ENCODE assay signal across 8 mouse cellular contexts in the genomic region with DNA sequence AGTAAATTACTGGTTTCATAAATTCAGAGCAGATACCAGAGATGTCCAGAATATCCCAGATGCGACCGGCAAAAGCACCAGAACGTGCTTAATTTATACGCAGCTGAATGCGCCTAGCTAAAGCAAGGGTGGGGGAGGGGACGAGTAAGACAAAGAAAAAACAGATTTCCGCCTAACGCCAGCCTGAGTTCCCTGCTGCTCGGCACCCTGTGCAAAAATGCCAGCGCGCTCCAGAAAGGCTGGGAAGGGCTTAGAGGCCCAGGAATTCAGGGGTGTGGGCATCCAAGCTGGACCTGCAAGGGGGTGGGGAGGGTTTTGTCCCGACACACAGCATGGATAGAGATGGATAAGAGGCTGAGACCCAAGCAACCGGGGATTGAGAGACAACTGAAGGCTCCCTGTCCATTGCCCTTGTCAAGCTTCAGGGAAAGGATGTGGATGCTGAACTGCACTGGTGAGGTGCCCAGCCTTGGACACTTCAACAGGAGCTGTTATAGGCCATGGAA.
A peak's percentile ranks its signal among the peaks of the same experiment; 100 is the strongest.
DNase-seq lines count a peak whose midpoint lies in the region; ATAC-seq lines count a peak whose summit lies in the region.

No protein-coding gene starts in this region.

- H3K27ac ChIP-seq in hindbrain, embryonic 16.5 days (ENCODE audit: low read depth, low read length) = peak overlapping the region; percentile 76
- peak overlapping the region; percentile 97 for H3K27ac ChIP-seq in midbrain, embryonic 13.5 days

- H3K4me3 ChIP-seq in hindbrain, embryonic 16.5 days (ENCODE audit: low read length) = peak overlapping the region; percentile 18
- 0 out of 2 replicates have a peak overlapping the region, but pooled peaks have one; percentile 6 for H3K4me3 ChIP-seq in midbrain, embryonic 13.5 days (replicated peaks)

- peak overlapping the region; percentile 52 for H3K4me2 ChIP-seq in hindbrain, embryonic 16.5 days (ENCODE audit: low read length)
- peak overlapping the region; percentile 44 for H3K4me2 ChIP-seq in midbrain, embryonic 13.5 days (replicated peaks)

- peak; percentile 29 to 39 for DNase-seq in cerebellum, postnatal 25 days
- DNase-seq in right cerebral cortex, postnatal 10 days (ENCODE audit: low spot score in 2 of 2) = peak; percentile 80 to 81
- DNase-seq in right cerebral cortex, postnatal 36 days (ENCODE audit: low spot score in 2 of 2) = no peak
- no peak for DNase-seq in urinary bladder, postnatal 25 days (ENCODE audit: low spot score)

- WGBS in hindbrain, embryonic 16.5 days = 2% methylated on average over 13 of the region's 13 CpGs
- WGBS in midbrain, embryonic 13.5 days = under 1% methylated on average over 13 of the region's 13 CpGs

- no peaks in the 10 kb centered on the region for H3K27me3 ChIP-seq in hindbrain, embryonic 16.5 days (replicated peaks; ENCODE audit: control insufficient read depth, insufficient read depth, low read length)
- H3K27me3 ChIP-seq in midbrain, embryonic 13.5 days = no peaks in the 10 kb centered on the region

- no peaks in the 10 kb centered on the region for H3K36me3 ChIP-seq in hindbrain, embryonic 16.5 days (ENCODE audit: control insufficient read depth, insufficient read depth, low read length)
- no peaks in the 10 kb centered on the region for H3K36me3 ChIP-seq in midbrain, embryonic 13.5 days

- peak overlapping the region; percentile 54 for H3K9ac ChIP-seq in hindbrain, embryonic 16.5 days (ENCODE audit: low read depth, low read length)
- H3K9ac ChIP-seq in midbrain, embryonic 13.5 days (replicated peaks) = peak overlapping the region; percentile 59

- no peak for ATAC-seq in cerebellum, adult (ENCODE audit: insufficient number of reproducible peaks, low FRiP score, low TSS enrichment)
- peak; percentile 72 for ATAC-seq in hindbrain, embryonic 16.5 days
- ATAC-seq in midbrain, embryonic 13.5 days = peak; percentile 78
- no peak for ATAC-seq in megakaryocyte progenitor cell, adult 5-6 weeks (replicated peaks; ENCODE audit: poor library complexity)

- H3K4me1 ChIP-seq in hindbrain, embryonic 16.5 days (ENCODE audit: control insufficient read depth, insufficient read depth, low read depth, low read length) = peaks cover 16% of the 10 kb centered on the region
- H3K4me1 ChIP-seq in midbrain, embryonic 13.5 days (replicated peaks) = peaks cover 58% of the 10 kb centered on the region

- H3K9me3 ChIP-seq in hindbrain, embryonic 16.5 days (ENCODE audit: control insufficient read depth, low read length) = no peaks in the 10 kb centered on the region
- H3K9me3 ChIP-seq in midbrain, embryonic 13.5 days = no peaks in the 10 kb centered on the region

Comparison
In these comparisons a context has a peak if more than half of its experiments do, and no peak if none do; other contexts are left out.
1. DNase-seq: peak in cerebellum, postnatal 25 days (2 of 2) and right cerebral cortex, postnatal 10 days (2 of 2); none in right cerebral cortex, postnatal 36 days (0 of 2) and urinary bladder, postnatal 25 days (single experiment).
2. ATAC-seq: peak in hindbrain, embryonic 16.5 days (single experiment) and midbrain, embryonic 13.5 days (single experiment); none in cerebellum, adult (single experiment) and megakaryocyte progenitor cell, adult 5-6 weeks (single experiment).